Mouse (Mus musculus): ENCODE data around the gene D16Ertd472e.
"Not testable (repeated sequence)": the region's sequence is repeated elsewhere in the genome, so short reads cannot be mapped to it uniquely, and the experiment has no call there.

Gene D16Ertd472e

GRCm38 (mm10) chr16:78564110-78564821 is 12.2 kb downstream of the D16Ertd472e start:
- DNase-seq (ENCODE audit: low read depth), result peak; percentile 55

- DNase-seq (ENCODE audit: low read depth), result peak; percentile 78
These were observed 13.2 kb downstream of the D16Ertd472e start for GRCm38 (mm10) chr16:78563093-78563971.

GRCm38 (mm10) chr16:78560627-78561026 is 15.9 kb downstream of the D16Ertd472e start:
- no peak for DNase-seq (ENCODE audit: low read depth)

GRCm38 (mm10) chr16:78560063-78560462 is 16.4 kb downstream of the D16Ertd472e start:
- DNase-seq (ENCODE audit: low read depth), result peak; percentile 77

GRCm38 (mm10) chr16:78557573-78557972 is 18.9 kb downstream of the D16Ertd472e start:
- DNase-seq (ENCODE audit: low read depth), result peak; percentile 74

- no peak for DNase-seq (ENCODE audit: low read depth)
These were observed 21.4 kb downstream of the D16Ertd472e start for GRCm38 (mm10) chr16:78554911-78555648.

- DNase-seq (ENCODE audit: low read depth), result no peak
These were observed 29.1 kb downstream of the D16Ertd472e start for GRCm38 (mm10) chr16:78547367-78547766.

- DNase-seq (ENCODE audit: low read depth), result peak; percentile 75
These were observed 30.0 kb downstream of the D16Ertd472e start for GRCm38 (mm10) chr16:78546529-78546928.

- DNase-seq (ENCODE audit: low read depth), result peak; percentile 91
These were observed 35.9 kb downstream of the D16Ertd472e start for GRCm38 (mm10) chr16:78540376-78541246.

- peak; percentile 54 for DNase-seq (ENCODE audit: low read depth)
These were observed 38.6 kb downstream of the D16Ertd472e start for GRCm38 (mm10) chr16:78537798-78538422.

- no peak for DNase-seq (ENCODE audit: low read depth)
These were observed 39.2 kb downstream of the D16Ertd472e start for GRCm38 (mm10) chr16:78537322-78537721.

GRCm38 (mm10) chr16:78534468-78534867 is 42.0 kb downstream of the D16Ertd472e start:
- DNase-seq (ENCODE audit: low read depth), result no peak

- DNase-seq (ENCODE audit: low read depth), result peak; percentile 69
These were observed 44.4 kb downstream of the D16Ertd472e start for GRCm38 (mm10) chr16:78531957-78532605.

- no peak for DNase-seq (ENCODE audit: low read depth)
These were observed 53.5 kb downstream of the D16Ertd472e start for GRCm38 (mm10) chr16:78522974-78523373.

GRCm38 (mm10) chr16:78518697-78519096 is 57.8 kb downstream of the D16Ertd472e start:
- DNase-seq (ENCODE audit: low read depth), result no peak

GRCm38 (mm10) chr16:78517171-78517570 is 59.3 kb downstream of the D16Ertd472e start:
- DNase-seq (ENCODE audit: low read depth), result no peak

GRCm38 (mm10) chr16:78511526-78511925 is 65.0 kb downstream of the D16Ertd472e start:
- DNase-seq (ENCODE audit: low read depth), result no peak

GRCm38 (mm10) chr16:78502492-78502891 is 74.0 kb downstream of the D16Ertd472e start:
- DNase-seq (ENCODE audit: low read depth), result no peak

- DNase-seq (ENCODE audit: low read depth), result not testable (repeated sequence)
These were observed 83.8 kb downstream of the D16Ertd472e start for GRCm38 (mm10) chr16:78492696-78493095.

GRCm38 (mm10) chr16:78490779-78491178 is 85.7 kb downstream of the D16Ertd472e start:
- no peak for DNase-seq (ENCODE audit: low read depth)

Data from naive thymus-derived CD4-positive, alpha-beta T cell, adult 2 months (primary cell).